Mouse (Mus musculus) neural tube, embryonic 10.5 days (tissue): Measurements from ENCODE around the gene Gpr180.
A peak's percentile ranks its signal among the peaks of the same experiment; 100 is the strongest.
"Not testable (repeated sequence)": the region's sequence is repeated elsewhere in the genome, so short reads cannot be mapped to it uniquely, and the experiment has no call there.

Experiments used
- DNase-seq: peaks from one replicate; pipeline ENCODE4 v3.0.0-alpha.2; 2017; ENCODE audit warnings: low spot score; ENCODE audit errors: extremely low spot score

Gene Gpr180

GRCm38 (mm10) chr14:118136744-118137452 lies at the start of gene Gpr180:
Gpr180 (plus strand) TSS chr14:118137158.
- DNase-seq: peak; percentile 98

- no peak for DNase-seq
Measured at GRCm38 (mm10) chr14:118088437-118089207, 48.3 kb upstream of the Gpr180 start.

DNA sequence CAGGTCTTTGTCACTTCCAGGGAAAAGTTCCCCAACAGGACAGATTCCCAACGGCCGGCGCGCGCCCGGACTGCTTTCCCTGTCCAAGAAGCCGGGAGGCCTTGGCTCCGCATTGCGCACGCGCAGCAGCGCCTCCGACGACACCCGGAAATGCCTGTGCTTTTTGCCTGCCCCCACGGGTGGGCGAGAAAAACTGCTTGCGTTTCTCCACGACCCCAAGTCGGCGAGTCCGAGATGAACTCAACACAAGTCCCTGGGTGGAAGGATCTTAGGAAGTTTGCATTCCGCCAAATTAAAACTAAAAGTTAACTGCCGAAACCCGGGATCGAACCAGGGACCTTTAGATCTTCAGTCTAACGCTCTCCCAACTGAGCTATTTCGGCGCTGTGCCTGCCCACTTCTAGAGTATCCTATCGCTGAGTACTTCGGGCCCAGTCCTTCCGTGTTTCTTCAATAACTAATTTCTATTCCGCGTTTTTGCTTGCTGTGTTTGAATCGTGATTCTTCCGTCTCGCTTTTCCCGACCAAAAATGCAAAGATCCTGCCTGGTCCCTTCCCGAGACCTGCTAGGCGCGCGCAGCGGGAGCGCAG lies 47.6 kb upstream of the Gpr180 start:
- DNase-seq: peak; percentile 92

DNA sequence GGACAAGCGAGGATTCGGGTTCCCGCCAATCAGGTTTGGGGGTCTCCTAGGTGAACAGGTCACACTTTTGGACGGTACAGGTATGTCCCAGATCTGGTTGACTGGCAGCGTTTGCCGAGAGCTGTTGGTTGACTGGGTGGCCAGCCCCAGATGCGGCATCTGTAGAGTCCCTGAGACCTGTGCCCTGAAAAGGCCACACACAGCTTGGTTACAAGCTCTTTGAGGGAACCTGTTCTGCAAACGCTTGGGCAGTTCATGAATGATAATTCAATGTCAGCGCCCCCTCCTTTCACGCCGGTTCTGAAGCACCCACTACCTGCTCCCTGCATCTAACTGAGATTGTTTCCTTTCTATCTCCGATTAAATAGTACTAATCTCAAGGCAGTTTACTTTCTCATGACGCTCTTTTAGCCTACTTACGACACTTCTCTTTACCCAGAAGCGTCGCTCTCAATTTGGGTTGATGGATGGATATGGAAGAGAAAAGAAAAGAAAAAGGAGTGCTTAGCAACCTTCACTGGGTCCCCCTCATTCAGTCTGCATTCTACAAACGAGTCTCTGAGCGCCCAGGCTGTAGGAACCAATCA lies 47.1 kb upstream of the Gpr180 start:
- DNase-seq: no peak

GRCm38 (mm10) chr14:118098265-118098664 lies 38.7 kb upstream of the Gpr180 start:
- no peak for DNase-seq

- DNase-seq: no peak
Measured at GRCm38 (mm10) chr14:118101227-118101990, 35.5 kb upstream of the Gpr180 start.

DNA sequence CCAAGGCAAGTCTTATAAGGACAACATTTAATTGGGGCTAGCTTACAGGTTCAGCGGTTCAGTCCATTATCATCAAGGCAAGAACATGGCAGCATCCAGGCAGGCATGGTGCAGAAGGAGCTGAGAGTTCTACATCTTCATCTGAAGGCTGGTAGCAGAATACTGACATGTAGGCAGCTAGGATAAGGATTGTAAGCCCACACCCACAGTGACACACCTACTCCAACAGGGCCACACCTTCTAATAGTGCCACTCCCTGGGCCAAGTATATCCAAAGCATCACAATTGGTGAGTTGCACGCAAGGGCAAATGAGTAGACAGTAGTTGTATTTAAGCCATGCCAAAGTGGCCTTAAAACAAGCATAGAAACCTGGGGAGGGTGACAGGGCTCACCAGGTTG lies 29.5 kb upstream of the Gpr180 start:
- not testable (repeated sequence) for DNase-seq

GRCm38 (mm10) chr14:118113116-118113515 lies 23.8 kb upstream of the Gpr180 start:
- no peak for DNase-seq

DNA sequence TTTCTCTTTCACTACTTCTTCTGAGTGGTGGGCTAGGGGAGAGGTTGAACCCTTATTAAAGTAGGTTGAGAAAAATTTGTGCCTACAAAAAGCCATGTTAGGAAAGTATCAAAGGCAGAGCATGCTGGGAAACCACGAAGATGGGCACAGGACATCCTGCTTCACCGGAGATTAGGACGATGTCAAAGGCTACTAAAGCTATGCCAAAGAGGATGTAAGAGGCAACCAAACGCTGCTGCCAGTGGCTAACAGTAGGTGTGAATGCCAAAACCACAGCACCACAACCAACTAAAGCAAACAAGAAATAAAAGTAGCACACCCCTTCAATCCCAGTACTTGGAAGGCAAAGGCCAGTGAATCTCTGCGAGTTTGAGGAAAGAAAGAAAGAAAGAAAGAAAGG lies 12.8 kb upstream of the Gpr180 start:
- DNase-seq: no peak

DNA sequence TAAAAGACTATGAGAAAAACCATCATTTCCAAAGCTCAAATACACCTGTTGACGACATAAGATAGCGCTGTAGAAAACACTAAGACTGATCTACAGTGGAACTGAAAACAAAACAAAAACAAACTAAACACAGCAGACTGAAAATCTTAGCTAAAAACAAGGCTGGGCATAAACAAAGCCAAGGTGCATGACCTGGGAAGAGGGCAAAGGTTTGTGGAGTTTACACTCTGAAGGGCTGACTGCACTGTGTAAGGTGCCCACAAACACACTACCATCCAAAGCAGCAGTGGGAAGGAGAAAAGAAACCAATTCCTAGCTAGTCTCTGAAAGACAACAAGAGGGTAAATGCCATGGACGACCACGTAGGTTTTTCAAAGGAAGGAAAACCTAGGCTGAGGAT lies 12.2 kb upstream of the Gpr180 start:
- no peak for DNase-seq

GRCm38 (mm10) chr14:118126301-118126700 lies 10.7 kb upstream of the Gpr180 start:
- no peak for DNase-seq

DNA sequence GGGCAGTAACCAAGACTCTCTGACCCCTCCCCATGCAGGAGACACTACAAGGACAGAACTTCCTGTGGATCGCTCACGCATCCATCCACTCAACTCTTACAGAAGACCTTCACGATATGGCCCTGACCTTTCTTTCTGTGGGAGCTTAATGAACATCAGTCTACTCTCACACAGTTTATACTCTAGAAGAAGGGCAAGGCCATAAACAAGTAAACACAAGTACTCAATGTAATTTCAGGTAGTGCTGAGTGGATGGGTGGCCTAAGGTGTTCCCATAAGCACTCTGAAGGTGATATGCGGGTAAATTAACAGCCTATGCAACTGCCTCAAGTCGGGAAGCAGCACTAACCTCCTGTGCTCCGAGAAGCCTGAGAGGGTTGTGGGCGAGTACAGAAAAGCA lies 5.5 kb upstream of the Gpr180 start:
- DNase-seq: no peak

DNA sequence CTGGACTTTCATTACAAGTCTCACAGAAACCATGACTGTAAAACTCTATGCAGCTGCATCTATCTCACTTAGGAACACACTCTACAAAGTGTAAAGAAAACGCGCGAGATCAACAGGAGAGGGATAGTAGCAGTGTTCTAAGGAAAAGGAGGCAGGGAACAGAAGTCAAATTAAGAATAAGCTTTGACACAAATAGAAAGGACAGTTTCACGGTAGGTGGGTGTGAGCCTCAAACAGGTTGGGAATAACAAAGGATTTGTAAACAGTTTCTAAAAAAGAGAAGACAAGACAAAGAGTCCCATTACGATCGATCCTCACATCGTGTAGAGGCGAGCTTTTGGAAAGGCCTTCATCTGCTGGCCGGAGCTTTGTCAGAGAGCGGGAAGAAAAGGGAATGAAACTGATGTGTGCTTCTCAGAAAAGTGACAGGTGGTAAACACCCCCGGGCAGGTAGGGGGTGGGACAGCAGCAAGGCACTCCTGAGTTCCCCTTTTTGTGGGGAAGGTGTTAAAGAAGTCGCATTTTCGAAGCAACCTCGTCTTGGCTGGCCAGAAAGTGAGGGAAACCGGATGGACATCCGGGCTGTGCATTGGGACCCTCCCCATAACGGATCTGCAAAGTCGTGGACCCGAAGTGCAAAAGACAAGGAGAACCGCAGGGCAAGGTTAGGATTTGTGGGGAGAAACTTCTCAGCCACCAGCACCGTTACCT lies 4.9 kb upstream of the Gpr180 start:
- DNase-seq: no peak

GRCm38 (mm10) chr14:118132642-118132977 lies 4.3 kb upstream of the Gpr180 start, which contains the start of gene Tgds:
Tgds (minus strand) TSS chr14:118132755.
- DNase-seq: peak; percentile 99

- no peak for DNase-seq
Measured at GRCm38 (mm10) chr14:118137487-118137886, 529 bp downstream of the Gpr180 start.

- DNase-seq: no peak
Measured at GRCm38 (mm10) chr14:118142283-118142682, 5.3 kb downstream of the Gpr180 start.

DNA sequence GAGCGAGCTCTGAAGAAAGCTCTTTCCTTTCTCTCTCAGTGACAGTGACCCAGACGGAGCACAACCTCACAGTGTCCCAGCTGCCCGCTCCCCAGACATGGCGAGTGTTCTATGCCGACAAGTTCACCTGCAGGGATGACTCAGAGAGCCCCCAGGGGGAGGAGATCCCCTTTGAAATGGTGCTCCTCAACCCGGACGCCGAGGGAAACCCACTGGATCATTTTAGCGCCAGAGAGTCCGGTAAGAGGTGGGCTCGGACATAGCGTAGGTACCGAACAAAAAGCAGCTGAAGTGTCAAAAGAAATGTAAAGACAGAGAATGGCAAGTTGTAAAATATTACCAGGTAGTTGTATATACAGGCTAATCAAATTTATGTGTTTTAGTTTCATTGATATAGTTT lies 11.1 kb downstream of the Gpr180 start:
- no peak for DNase-seq

- no peak for DNase-seq
Measured at GRCm38 (mm10) chr14:118148554-118148953, 11.6 kb downstream of the Gpr180 start.

GRCm38 (mm10) chr14:118150656-118151551 lies 13.9 kb downstream of the Gpr180 start:
- no peak for DNase-seq
